24 mouse cellular contexts compared by ENCODE assay signal in genomic region chr6:145807929-145808328, GRCm38 (mm10).
"Had no signal": no experiment of that assay in that cellular context is flagged by ENCODE, and none has a peak within 500 bp of the region (broad histone marks: within the 10 kb centered on the region; RNA-seq: fewer than 3 reads in every experiment).

No protein-coding gene starts in this region.

- H3K4me3 ChIP-seq: layer of hippocampus, adult 2 months; limb, embryonic 10.5 days; limb, embryonic 13.5 days; liver, embryonic 15.5 days; megakaryocyte, embryonic 14.5 days; midbrain, embryonic 10.5 days; neural tube, embryonic 12.5 days; neural tube, embryonic 15.5 days had no signal

- H3K27me3 ChIP-seq: limb, embryonic 13.5 days; liver, embryonic 15.5 days; neural tube, embryonic 12.5 days; neural tube, embryonic 15.5 days had no signal

- H3K36me3 ChIP-seq: liver, embryonic 15.5 days; midbrain, embryonic 10.5 days; neural tube, embryonic 12.5 days; neural tube, embryonic 15.5 days had no signal

- H3K4me1 ChIP-seq: limb, embryonic 10.5 days; midbrain, embryonic 10.5 days; neural tube, embryonic 12.5 days; neural tube, embryonic 15.5 days had no signal

- H3K9ac ChIP-seq: limb, embryonic 13.5 days; liver, embryonic 15.5 days; lung, embryonic 14.5 days; neural tube, embryonic 12.5 days; neural tube, embryonic 15.5 days had no signal

- H3K4me2 ChIP-seq: limb, embryonic 13.5 days; liver, embryonic 15.5 days; lung, embryonic 14.5 days; neural tube, embryonic 12.5 days; neural tube, embryonic 15.5 days had no signal

- H3K27ac ChIP-seq: kidney, postnatal 0 days; layer of hippocampus, adult 2 months; limb, embryonic 10.5 days; limb, embryonic 13.5 days; liver, embryonic 15.5 days; midbrain, embryonic 10.5 days; neural tube, embryonic 12.5 days; neural tube, embryonic 15.5 days; stomach, postnatal 0 days had no signal

- DNase-seq: kidney, adult 2 months; kidney, postnatal 25 days; layer of hippocampus, adult 9-11 months; liver; lung, embryonic 14.5 days; lung, postnatal 10 days; lung, postnatal 36 days; midbrain, embryonic 14.5 days; right cerebral cortex, adult 18-20 months; right cerebral cortex, postnatal 14 days; right cerebral cortex, postnatal 4 days; thymus, adult 2 months; thymus, postnatal 14 days; thymus, postnatal 4 days had no signal

- H3K9me3 ChIP-seq: limb, embryonic 10.5 days; limb, embryonic 13.5 days; liver, embryonic 15.5 days; megakaryocyte, embryonic 14.5 days; midbrain, embryonic 10.5 days; neural tube, embryonic 12.5 days; neural tube, embryonic 15.5 days had no signal
